Comparison of ENCODE assay signal across 15 mouse cellular contexts in genomic region chr10:17485049-17485449, GRCm38 (mm10).
DNase-seq lines count a peak whose midpoint lies in the region; ATAC-seq and TF ChIP-seq lines count a peak whose summit lies in the region.
"Had no signal": no experiment of that assay in that cellular context is flagged by ENCODE, and none has a peak within 500 bp of the region (broad histone marks: within the 10 kb centered on the region; RNA-seq: fewer than 3 reads in every experiment).

No protein-coding gene starts in this region.

- H3K36me3 ChIP-seq in liver, embryonic 11.5 days (ENCODE audit: control insufficient read depth, insufficient read depth, low read length) = no peaks in the 10 kb centered on the region
- H3K36me3 ChIP-seq in hindbrain, embryonic 13.5 days = no peaks in the 10 kb centered on the region
- H3K36me3 ChIP-seq: embryonic facial prominence, embryonic 12.5 days; hindbrain, embryonic 12.5 days; kidney, embryonic 15.5 days; stomach, embryonic 15.5 days had no signal

- no peak overlapping the region for H3K9ac ChIP-seq in liver, embryonic 11.5 days (ENCODE audit: low read depth, low read length)
- no peak overlapping the region for H3K9ac ChIP-seq in hindbrain, embryonic 13.5 days
- H3K9ac ChIP-seq: embryonic facial prominence, embryonic 12.5 days; hindbrain, embryonic 12.5 days; kidney, embryonic 15.5 days; stomach, embryonic 15.5 days had no signal

- peak overlapping the region; percentile 7; the same call in 1 of the 2 replicates for H3K27ac ChIP-seq in left cerebral cortex, adult 2 months
- peak overlapping the region; percentile 64; the same call in 1 of the 2 replicates for H3K27ac ChIP-seq in bone marrow, adult 2 months (ENCODE audit: control insufficient read depth, insufficient read depth, low read depth, low read length, poor library complexity)
- no peak overlapping the region for H3K27ac ChIP-seq in liver, embryonic 11.5 days (ENCODE audit: low read depth, low read length)
- H3K27ac ChIP-seq in hindbrain, embryonic 13.5 days = no peak overlapping the region
- H3K27ac ChIP-seq: embryonic facial prominence, embryonic 12.5 days; hindbrain, embryonic 12.5 days; kidney, embryonic 15.5 days; stomach, embryonic 15.5 days had no signal

- peaks cover 3% of the 10 kb centered on the region for H3K4me1 ChIP-seq in bone marrow, adult 2 months (ENCODE audit: control insufficient read depth, insufficient read depth, low read length)
- H3K4me1 ChIP-seq in liver, embryonic 11.5 days (replicated peaks; ENCODE audit: control insufficient read depth, insufficient read depth, low read length) = peaks cover 3% of the 10 kb centered on the region; the same call in 1 of the 2 replicates
- H3K4me1 ChIP-seq in hindbrain, embryonic 13.5 days (replicated peaks) = no peaks in the 10 kb centered on the region
- H3K4me1 ChIP-seq: embryonic facial prominence, embryonic 12.5 days; hindbrain, embryonic 12.5 days; kidney, embryonic 15.5 days; stomach, embryonic 15.5 days had no signal

- no peak for DNase-seq in left cerebral cortex, adult 2 months (ENCODE audit: extremely low spot score in 1 of 2, low spot score in 2 of 2)
- no peak for DNase-seq in left cerebral cortex, adult 18-20 months (ENCODE audit: low spot score in 2 of 2)
- no peak for DNase-seq in liver, embryonic 11.5 days (ENCODE audit: low spot score)
- peak; percentile 3 for DNase-seq in naive thymus-derived CD4-positive, alpha-beta T cell, adult 2 months (ENCODE audit: low read depth)
- no peak for DNase-seq in MN1 (ENCODE audit: low spot score)
- no peak for DNase-seq in right cerebral cortex, postnatal 4 days
- DNase-seq: adrenal gland, adult 8-10 months; cerebellum, adult 8-10 months had no signal

- TF ChIP-seq CTCF in left cerebral cortex, adult 2 months (IDR thresholded peaks at IDR 0.05) = no peak
- no peak for TF ChIP-seq CTCF in bone marrow, adult 2 months (IDR thresholded peaks at IDR 0.05; ENCODE audit: control insufficient read depth, insufficient read depth, low read length)

- H3K4me2 ChIP-seq in liver, embryonic 11.5 days = peak overlapping the region; percentile 39
- no peak overlapping the region for H3K4me2 ChIP-seq in hindbrain, embryonic 13.5 days
- H3K4me2 ChIP-seq: embryonic facial prominence, embryonic 12.5 days; hindbrain, embryonic 12.5 days; kidney, embryonic 15.5 days; stomach, embryonic 15.5 days had no signal

- H3K4me3 ChIP-seq in left cerebral cortex, adult 2 months = no peak overlapping the region
- H3K4me3 ChIP-seq in bone marrow, adult 2 months (replicated peaks; ENCODE audit: control insufficient read depth, low read depth, low read length) = no peak overlapping the region
- H3K4me3 ChIP-seq in liver, embryonic 11.5 days (ENCODE audit: low read depth, low read length) = no peak overlapping the region
- no peak overlapping the region for H3K4me3 ChIP-seq in hindbrain, embryonic 13.5 days
- H3K4me3 ChIP-seq: embryonic facial prominence, embryonic 12.5 days; hindbrain, embryonic 12.5 days; kidney, embryonic 15.5 days; stomach, embryonic 15.5 days had no signal

- H3K9me3 ChIP-seq in liver, embryonic 11.5 days (ENCODE audit: control insufficient read depth, low read length) = no peaks in the 10 kb centered on the region; the same call in 1 of the 2 replicates
- H3K9me3 ChIP-seq in hindbrain, embryonic 13.5 days = no peaks in the 10 kb centered on the region
- H3K9me3 ChIP-seq: embryonic facial prominence, embryonic 12.5 days; hindbrain, embryonic 12.5 days; kidney, embryonic 15.5 days; stomach, embryonic 15.5 days had no signal

- no peaks in the 10 kb centered on the region for H3K27me3 ChIP-seq in liver, embryonic 11.5 days (replicated peaks; ENCODE audit: control insufficient read depth, insufficient read depth, low read length)
- H3K27me3 ChIP-seq in hindbrain, embryonic 13.5 days = no peaks in the 10 kb centered on the region
- H3K27me3 ChIP-seq: embryonic facial prominence, embryonic 12.5 days; hindbrain, embryonic 12.5 days; kidney, embryonic 15.5 days; Patski; stomach, embryonic 15.5 days had no signal

- TF ChIP-seq POLR2A in bone marrow, adult 2 months (IDR thresholded peaks at IDR 0.05; ENCODE audit: borderline replicate concordance, control insufficient read depth, low read depth, low read length) = no peak

- under 1% methylated on average over 5 of the region's 5 CpGs for WGBS in bone marrow, adult 2 months
- 35% methylated on average over 5 of the region's 5 CpGs for WGBS in liver, embryonic 11.5 days
- WGBS in hindbrain, embryonic 13.5 days = 88% methylated on average over 5 of the region's 5 CpGs

- ATAC-seq in liver, embryonic 11.5 days (replicated peaks; ENCODE audit: low FRiP score) = peak; percentile 64; the same call in 1 of the 2 replicates
- ATAC-seq in hindbrain, embryonic 13.5 days (ENCODE audit: low FRiP score) = no peak
- ATAC-seq: Patski had no signal

- intact Hi-C loops in left cerebral cortex, adult 2 months (cut with DNase I) = loop anchor here (5.0 kb wide), 1 partner anchor 237 kb away; the partner anchor contains the start of gene Cited2

Comparison
In these comparisons a context has a peak if more than half of its experiments do, and no peak if none do; other contexts are left out.
1. H3K27ac ChIP-seq: peak in left cerebral cortex, adult 2 months (single experiment) and bone marrow, adult 2 months (single experiment); none in liver, embryonic 11.5 days (single experiment) and hindbrain, embryonic 13.5 days (single experiment).